Mouse (Mus musculus): Measurements from ENCODE around the gene Srrm4. TPM values are rescaled to one million over a fixed set of nuclear protein-coding genes. Genes with fewer than 3 reads are reported as not detected.
A peak's percentile ranks its signal among the peaks of the same experiment; 100 is the strongest.

The Srrm4 gene
- polyA plus RNA-seq, 1 experiment from 2014 or later, result 19.2 TPM

DNA sequence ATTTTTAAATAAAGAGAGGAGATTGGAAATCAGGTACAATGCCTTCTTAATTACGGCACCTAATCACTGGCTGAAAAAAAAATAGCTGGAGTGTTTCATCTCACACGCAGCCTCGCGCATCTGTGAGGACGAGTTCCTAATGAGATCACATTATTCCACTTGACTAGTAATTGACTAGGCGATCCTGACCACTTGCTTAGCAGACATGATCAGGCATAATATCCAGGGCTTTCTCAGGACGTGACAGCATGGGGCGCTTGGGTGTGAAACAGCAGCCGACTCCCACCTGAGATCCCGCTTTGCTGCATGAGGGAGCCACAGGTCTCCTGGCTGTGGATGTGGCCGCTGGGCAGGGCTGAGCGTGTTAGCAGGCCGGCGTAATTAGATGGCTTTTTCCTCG lies 90.3 kb downstream of the Srrm4 start:
- WGBS, result 22% methylated on average over 15 of the region's 15 CpGs
- peaks cover 56% of the 10 kb centered on the region for H3K4me1 ChIP-seq (replicated peaks)
- ATAC-seq (ENCODE audit: low read depth), result no peak

DNA sequence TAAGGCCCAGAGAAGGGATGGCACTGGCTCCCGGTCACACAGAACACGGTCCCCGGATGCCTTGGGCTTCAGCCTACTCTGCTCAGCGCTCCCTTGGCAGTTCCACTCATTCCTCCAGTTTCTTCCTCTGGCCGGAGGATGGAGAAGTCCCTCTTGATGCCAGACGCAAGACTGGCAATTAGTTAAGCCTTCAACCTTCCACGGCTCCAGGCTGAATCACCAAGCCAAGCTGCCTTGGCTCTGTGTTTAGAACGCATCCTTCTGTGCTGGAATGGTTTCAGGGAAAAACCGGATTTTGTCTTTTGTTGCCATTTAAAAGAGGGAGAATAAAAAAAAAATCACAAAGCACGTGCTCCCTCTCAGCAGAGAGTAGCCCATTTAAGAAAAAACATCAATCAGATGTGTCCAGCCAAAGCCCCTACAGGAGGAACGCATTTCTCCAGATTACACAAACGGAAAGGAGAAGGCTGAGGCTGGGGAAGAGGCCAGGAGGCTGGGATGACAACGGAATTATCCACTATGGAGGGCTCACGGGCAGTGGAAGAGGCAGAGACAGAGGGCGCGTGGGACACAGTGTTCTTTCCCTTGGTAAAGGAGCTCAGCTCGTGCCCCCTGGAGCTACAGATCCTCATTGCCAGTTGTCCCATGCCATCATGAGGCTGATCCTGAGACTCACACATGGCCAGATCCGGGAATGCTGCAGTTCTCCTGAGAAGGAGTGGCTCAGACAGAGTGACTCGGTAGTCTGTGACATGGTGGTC lies 92.6 kb downstream of the Srrm4 start:
- 65% methylated on average over 19 of the region's 19 CpGs for WGBS
- H3K36me3 ChIP-seq, result no peaks in the 10 kb centered on the region
- H3K27me3 ChIP-seq, result no peaks in the 10 kb centered on the region
- H3K4me2 ChIP-seq, result no peak overlapping the region
- H3K4me3 ChIP-seq, result no peak overlapping the region
- ATAC-seq (ENCODE audit: low read depth), result no peak
- H3K27ac ChIP-seq (replicated peaks), result no peak overlapping the region
- no peaks in the 10 kb centered on the region for H3K9me3 ChIP-seq
- H3K9ac ChIP-seq, result no peak overlapping the region
- peaks cover 78% of the 10 kb centered on the region for H3K4me1 ChIP-seq (replicated peaks)

More for the DNA sequence above, 90.3 kb downstream of the Srrm4 start:
- no peaks in the 10 kb centered on the region for H3K27me3 ChIP-seq
- peak overlapping the region; percentile 54; the same call in 1 of the 2 replicates for H3K27ac ChIP-seq (replicated peaks)
- no peaks in the 10 kb centered on the region for H3K9me3 ChIP-seq
- no peaks in the 10 kb centered on the region for H3K36me3 ChIP-seq
- peak overlapping the region; percentile 16; the same call in 1 of the 2 replicates for H3K4me2 ChIP-seq
- H3K9ac ChIP-seq, result no peak overlapping the region; the same call in 1 of the 2 replicates
- no peak overlapping the region for H3K4me3 ChIP-seq

DNA sequence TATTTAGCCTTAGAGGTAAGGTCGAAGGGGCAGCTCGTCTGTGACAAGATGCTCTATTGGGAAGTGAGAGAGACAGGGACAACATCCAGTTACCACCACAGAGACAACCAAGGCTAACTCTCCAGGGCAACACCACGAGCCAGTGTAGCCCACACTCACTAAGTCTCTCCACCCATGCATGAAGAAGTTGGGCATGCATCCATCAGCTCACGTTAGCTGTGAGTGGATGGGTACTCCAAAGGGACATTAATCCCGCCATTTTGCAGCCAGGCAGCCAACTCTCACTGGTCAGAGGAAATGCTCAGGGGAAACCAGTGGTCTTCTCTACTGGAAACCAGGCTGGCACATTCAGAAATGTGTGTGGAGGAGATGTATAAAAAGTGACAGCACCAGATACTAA lies 93.8 kb downstream of the Srrm4 start:
- no peaks in the 10 kb centered on the region for H3K27me3 ChIP-seq
- H3K4me1 ChIP-seq (replicated peaks), result peaks cover 83% of the 10 kb centered on the region
- H3K9me3 ChIP-seq, result no peaks in the 10 kb centered on the region
- H3K4me3 ChIP-seq, result no peak overlapping the region
- no peak overlapping the region for H3K4me2 ChIP-seq
- no peak for ATAC-seq (ENCODE audit: low read depth)
- H3K36me3 ChIP-seq, result no peaks in the 10 kb centered on the region
- H3K9ac ChIP-seq, result no peak overlapping the region
- no peak overlapping the region for H3K27ac ChIP-seq (replicated peaks)
- WGBS, result 64% methylated on average over 5 of the region's 5 CpGs

DNA sequence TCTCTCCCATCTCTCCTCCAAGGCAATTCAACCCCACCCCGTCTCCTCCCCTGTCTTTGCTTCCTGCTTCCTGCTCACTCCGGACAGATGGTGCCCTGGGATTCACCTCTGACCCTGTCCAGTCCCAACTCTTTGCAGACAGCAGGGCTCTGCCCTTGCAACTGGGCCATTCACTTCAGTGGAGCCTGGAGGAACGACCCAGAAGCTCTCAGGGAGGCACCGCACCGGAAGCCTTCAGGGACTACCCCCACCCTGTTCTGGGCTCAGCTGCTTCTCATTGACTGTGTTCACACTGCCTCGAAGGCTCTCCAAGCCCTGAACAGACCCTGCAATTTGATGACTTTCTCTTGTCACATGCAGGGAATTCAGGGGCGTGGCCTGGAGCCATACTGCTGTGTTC lies 94.4 kb downstream of the Srrm4 start:
- 15% methylated on average over 7 of the region's 7 CpGs for WGBS
- Histone ChIP-seq H3K27ac (replicated peaks) (0 out of 2 replicates have a peak overlapping the region, but pooled peaks have one; percentile 18), H3K4me3 (no peak overlapping the region), H3K4me2 (no peak overlapping the region), H3K36me3 (no peaks in the 10 kb centered on the region), H3K4me1 (replicated peaks) (peaks cover 83% of the 10 kb centered on the region), H3K9me3 (no peaks in the 10 kb centered on the region), H3K27me3 (no peaks in the 10 kb centered on the region), H3K9ac (no peak overlapping the region)
- peak; percentile 13; the same call in 1 of the 2 replicates for ATAC-seq (ENCODE audit: low read depth)

DNA sequence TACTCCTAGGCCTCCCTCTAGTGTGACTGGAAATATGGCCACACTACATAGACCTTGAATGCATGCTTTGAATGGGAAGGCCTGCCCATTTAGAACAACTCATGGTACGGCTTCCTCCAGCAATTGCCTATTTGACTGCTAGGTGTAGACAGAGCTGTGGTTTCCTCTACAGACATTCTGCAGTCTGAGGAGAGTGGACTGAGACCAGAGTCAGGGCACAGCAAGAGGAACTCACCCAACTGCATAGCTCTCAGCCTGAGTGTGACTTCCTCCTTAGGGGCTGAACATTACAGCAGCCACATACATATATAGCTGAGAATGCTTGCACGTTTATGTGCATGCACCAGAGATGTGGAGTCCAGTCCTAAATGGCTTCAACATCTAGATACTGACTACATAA lies 94.9 kb downstream of the Srrm4 start:
- no peak overlapping the region for H3K4me2 ChIP-seq
- H3K27ac ChIP-seq (replicated peaks), result 0 out of 2 replicates have a peak overlapping the region, but pooled peaks have one; percentile 18
- WGBS, result 73% methylated on average over 2 of the region's 2 CpGs
- no peaks in the 10 kb centered on the region for H3K9me3 ChIP-seq
- ATAC-seq (ENCODE audit: low read depth), result no peak; the same call in 1 of the 2 replicates
- peaks cover 83% of the 10 kb centered on the region for H3K4me1 ChIP-seq (replicated peaks)
- no peak overlapping the region for H3K4me3 ChIP-seq
- H3K36me3 ChIP-seq, result no peaks in the 10 kb centered on the region
- H3K9ac ChIP-seq, result no peak overlapping the region
- no peaks in the 10 kb centered on the region for H3K27me3 ChIP-seq

DNA sequence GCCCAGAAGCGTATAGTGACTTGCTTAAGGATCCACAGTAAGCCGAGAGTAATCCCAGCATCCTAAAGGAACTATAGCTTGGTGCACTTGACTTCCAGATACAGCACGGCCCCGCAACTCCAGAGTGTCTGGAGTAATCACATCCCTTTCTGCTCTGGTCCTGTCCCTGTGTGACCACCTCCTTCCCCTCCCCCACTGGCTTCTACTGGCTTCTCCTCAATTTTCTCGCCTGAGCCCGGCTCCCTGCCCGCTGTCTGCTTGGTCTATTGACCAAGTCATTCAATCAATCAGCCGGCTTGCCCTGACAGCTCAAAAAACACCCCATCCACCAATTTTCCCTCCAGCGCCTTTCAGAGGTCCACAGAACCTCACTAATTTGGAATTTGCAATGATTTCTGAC lies 96.2 kb downstream of the Srrm4 start:
- Histone ChIP-seq H3K9ac (no peak overlapping the region), H3K27me3 (no peaks in the 10 kb centered on the region), H3K27ac (replicated peaks) (no peak overlapping the region), H3K9me3 (no peaks in the 10 kb centered on the region), H3K4me1 (replicated peaks) (peaks cover 87% of the 10 kb centered on the region), H3K4me2 (no peak overlapping the region), H3K36me3 (no peaks in the 10 kb centered on the region), H3K4me3 (no peak overlapping the region)
- WGBS, result 58% methylated on average over 9 of the region's 9 CpGs
- no peak for ATAC-seq (ENCODE audit: low read depth)

DNA sequence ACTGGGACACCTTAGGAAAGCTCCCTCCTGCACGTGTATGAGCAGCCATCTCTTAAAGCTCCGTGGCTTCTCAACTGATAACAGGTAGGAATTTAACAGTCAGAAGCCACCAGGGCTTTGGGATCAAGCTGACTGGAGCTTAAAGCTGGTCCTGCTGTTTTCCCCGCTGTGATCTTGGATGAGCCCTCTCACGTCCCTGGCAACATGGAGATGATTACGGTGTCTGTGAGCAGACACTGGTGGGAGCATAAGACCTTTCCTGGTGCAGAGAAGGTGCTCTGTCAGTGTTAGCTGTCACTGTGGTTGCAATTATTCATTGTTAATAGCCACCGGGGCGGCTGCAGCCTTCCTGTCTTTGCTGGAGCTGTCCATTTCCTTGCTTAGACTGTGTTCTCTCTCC lies 97.2 kb downstream of the Srrm4 start:
- H3K4me3 ChIP-seq, result no peak overlapping the region
- no peaks in the 10 kb centered on the region for H3K27me3 ChIP-seq
- ATAC-seq (ENCODE audit: low read depth), result no peak
- H3K4me2 ChIP-seq, result no peak overlapping the region
- H3K27ac ChIP-seq (replicated peaks), result peak overlapping the region; percentile 42; the same call in 1 of the 2 replicates
- H3K36me3 ChIP-seq, result no peaks in the 10 kb centered on the region
- H3K9me3 ChIP-seq, result no peaks in the 10 kb centered on the region
- H3K9ac ChIP-seq, result no peak overlapping the region
- peaks cover 93% of the 10 kb centered on the region for H3K4me1 ChIP-seq (replicated peaks)
- WGBS, result 50% methylated on average over 7 of the region's 7 CpGs

DNA sequence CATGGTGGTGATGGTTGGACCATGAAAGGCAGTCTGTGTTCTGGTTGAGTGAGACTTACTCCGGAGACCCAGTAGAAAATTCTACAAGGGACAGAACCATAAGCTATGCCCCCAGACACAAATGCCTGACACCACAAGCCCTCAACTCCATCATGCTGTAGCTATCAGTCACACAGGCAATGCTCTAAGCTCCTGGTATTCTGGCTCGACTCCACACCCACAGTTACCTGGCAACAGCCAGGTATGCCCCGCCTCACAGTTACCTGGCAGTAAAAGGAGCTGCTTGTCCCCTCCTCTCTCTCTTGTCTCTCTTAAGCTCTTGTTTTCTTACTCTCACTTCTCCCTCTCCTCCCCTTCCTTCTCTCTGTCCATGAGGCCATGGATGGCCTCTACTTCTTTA lies 98.9 kb downstream of the Srrm4 start:
- WGBS, result 85% methylated on average over 3 of the region's 3 CpGs
- Histone ChIP-seq H3K27ac (replicated peaks) (no peak overlapping the region; the same call in 1 of the 2 replicates), H3K4me3 (no peak overlapping the region), H3K4me2 (no peak overlapping the region), H3K27me3 (no peaks in the 10 kb centered on the region), H3K9ac (no peak overlapping the region), H3K36me3 (no peaks in the 10 kb centered on the region), H3K9me3 (no peaks in the 10 kb centered on the region), H3K4me1 (replicated peaks) (peaks cover 86% of the 10 kb centered on the region)
- ATAC-seq (ENCODE audit: low read depth), result no peak

DNA sequence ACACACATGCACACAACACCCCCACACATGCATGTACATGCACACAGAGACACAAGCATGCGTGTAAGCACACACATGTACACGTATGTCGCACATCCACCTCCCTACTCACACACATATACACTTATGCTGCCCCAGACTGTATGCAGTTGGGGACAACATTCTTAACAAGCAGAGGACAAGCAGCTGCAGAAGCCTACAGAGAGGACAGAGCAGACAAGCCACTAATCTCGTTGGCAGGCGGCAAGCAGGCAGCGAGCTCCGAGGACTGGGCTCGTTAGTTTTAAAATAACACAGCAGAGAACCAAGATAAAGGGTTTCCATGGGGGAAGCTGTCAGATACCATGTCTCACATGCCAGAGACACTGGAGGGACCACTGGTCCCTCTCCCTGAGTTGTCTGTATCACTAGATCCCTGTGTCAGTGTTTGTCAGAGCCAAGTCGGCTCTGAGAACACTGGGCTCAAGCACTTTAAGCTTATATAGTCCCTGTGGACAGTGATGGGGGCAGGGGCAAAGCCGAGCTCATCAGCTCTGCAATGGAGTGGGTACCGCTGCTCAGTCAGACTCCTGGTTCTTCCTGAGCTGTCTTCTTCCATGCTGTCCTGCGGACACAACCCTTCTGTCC lies 99.7 kb downstream of the Srrm4 start:
- ATAC-seq (ENCODE audit: low read depth), result no peak
- peak overlapping the region; percentile 33 for H3K27ac ChIP-seq (replicated peaks)
- WGBS, result 67% methylated on average over 12 of the region's 12 CpGs

DNA sequence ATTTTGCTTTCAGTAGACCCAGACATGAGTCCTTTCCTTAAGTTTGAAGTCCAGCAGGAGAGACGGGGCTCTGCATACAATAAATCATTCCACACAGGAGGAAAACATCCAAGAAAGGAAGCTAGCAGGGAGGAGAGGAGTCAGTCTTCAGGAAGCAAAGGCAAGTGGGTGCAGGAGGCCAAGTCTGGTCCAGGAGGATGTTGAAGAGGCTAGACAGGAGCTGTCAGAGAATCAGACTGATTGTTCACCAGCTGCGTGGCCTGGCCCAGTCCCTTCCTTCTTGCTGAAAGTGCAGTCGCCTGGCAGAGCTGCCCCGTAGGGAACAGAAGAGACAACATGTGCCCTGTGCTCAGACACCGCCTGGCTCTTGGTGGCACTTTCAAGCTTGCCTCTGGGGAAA lies 100.8 kb downstream of the Srrm4 start:
- no peak overlapping the region for H3K9ac ChIP-seq
- H3K27ac ChIP-seq (replicated peaks), result peak overlapping the region; percentile 34
- H3K4me1 ChIP-seq (replicated peaks), result peaks cover 83% of the 10 kb centered on the region
- no peak for ATAC-seq (ENCODE audit: low read depth)
- H3K4me3 ChIP-seq, result no peak overlapping the region
- H3K36me3 ChIP-seq, result no peaks in the 10 kb centered on the region
- no peaks in the 10 kb centered on the region for H3K27me3 ChIP-seq
- no peak overlapping the region for H3K4me2 ChIP-seq
- 50% methylated on average over 5 of the region's 5 CpGs for WGBS
- H3K9me3 ChIP-seq, result no peaks in the 10 kb centered on the region

More for the DNA sequence above, 99.7 kb downstream of the Srrm4 start:
- Histone ChIP-seq H3K4me1 (replicated peaks) (peaks cover 83% of the 10 kb centered on the region), H3K4me3 (no peak overlapping the region), H3K4me2 (no peak overlapping the region), H3K27me3 (no peaks in the 10 kb centered on the region), H3K9me3 (no peaks in the 10 kb centered on the region), H3K9ac (no peak overlapping the region), H3K36me3 (no peaks in the 10 kb centered on the region)

DNA sequence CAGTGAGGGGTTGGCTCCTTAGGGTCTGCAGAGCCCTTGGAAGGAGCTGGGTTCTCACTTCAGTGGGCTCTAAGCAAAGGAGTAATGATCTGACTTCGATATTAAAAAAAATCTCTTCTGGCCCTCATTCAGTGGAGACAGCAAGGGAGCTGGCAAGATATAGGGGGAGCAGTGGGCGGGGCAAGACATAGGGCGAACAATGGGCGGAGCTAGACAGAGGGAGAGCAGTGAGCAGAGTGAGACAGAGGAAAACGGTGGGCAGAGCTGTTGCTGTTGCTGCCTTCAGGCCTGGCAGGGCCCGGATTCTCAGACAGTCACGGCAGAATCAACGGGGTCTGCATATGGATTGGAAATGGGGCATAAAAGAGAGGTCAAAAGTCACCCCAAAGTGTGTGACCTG lies 102.0 kb downstream of the Srrm4 start:
- no peak overlapping the region for H3K27ac ChIP-seq (replicated peaks)
- H3K9ac ChIP-seq, result no peak overlapping the region
- no peak overlapping the region for H3K4me3 ChIP-seq
- H3K4me1 ChIP-seq (replicated peaks), result peaks cover 83% of the 10 kb centered on the region
- H3K4me2 ChIP-seq, result no peak overlapping the region
- no peaks in the 10 kb centered on the region for H3K36me3 ChIP-seq
- H3K27me3 ChIP-seq, result no peaks in the 10 kb centered on the region
- no peak for ATAC-seq (ENCODE audit: low read depth)
- WGBS, result 56% methylated on average over 8 of the region's 8 CpGs
- no peaks in the 10 kb centered on the region for H3K9me3 ChIP-seq

DNA sequence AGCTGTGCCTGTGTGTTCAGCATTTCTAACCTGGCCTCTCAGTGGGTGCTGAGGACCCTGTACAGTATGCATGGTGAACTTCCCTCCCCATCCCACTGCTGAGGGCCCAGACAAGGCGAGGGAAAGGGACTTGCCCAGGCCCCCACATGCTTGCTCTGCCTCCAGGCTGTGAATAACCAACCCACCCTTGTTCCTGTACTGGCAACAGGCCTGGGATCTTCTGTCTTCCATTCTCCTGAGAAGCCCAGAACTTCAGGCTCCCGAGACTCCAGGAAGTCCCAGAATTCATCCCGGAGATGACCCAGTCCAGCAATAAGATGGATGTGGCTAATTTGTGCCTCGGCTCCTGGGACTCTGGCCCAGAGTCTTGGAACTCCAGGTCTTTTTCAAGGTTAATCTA lies 105.5 kb downstream of the Srrm4 start:
- Histone ChIP-seq H3K27ac (replicated peaks) (no peak overlapping the region), H3K36me3 (no peaks in the 10 kb centered on the region), H3K27me3 (no peaks in the 10 kb centered on the region), H3K4me1 (replicated peaks) (peaks cover 61% of the 10 kb centered on the region), H3K9me3 (no peaks in the 10 kb centered on the region), H3K4me2 (no peak overlapping the region), H3K9ac (no peak overlapping the region), H3K4me3 (no peak overlapping the region)
- ATAC-seq (ENCODE audit: low read depth), result no peak
- 69% methylated on average over 4 of the region's 4 CpGs for WGBS
